Mouse (Mus musculus) gastrocnemius, postnatal 10 days (tissue): ENCODE results near the gene Tex9. TPM values are rescaled to one million over a fixed set of nuclear protein-coding genes. Genes with fewer than 3 reads are reported as not detected.
"Not testable (repeated sequence)": the region's sequence is repeated elsewhere in the genome, so short reads cannot be mapped to it uniquely, and the experiment has no call there.

Experiments
- DNase-seq: peaks from one replicate; pipeline ENCODE4 v3.0.0; 2021; ENCODE audit warnings: mixed read lengths
- total RNA-seq, 2 experiments: library from RNA; stranded (reverse); gene quantifications; 2 replicates each; pipeline ENCODE4 v1.2.3; 2021

Gene Tex9
- total RNA-seq, 2 experiments from 2014 or later = 2.4 to 3.2 TPM

GRCm38 (mm10) chr9:72479276-72479675, 12.7 kb downstream of the Tex9 start:
- DNase-seq = no peak

GRCm38 (mm10) chr9:72477306-72477705, 14.7 kb downstream of the Tex9 start:
- no peak for DNase-seq

DNA sequence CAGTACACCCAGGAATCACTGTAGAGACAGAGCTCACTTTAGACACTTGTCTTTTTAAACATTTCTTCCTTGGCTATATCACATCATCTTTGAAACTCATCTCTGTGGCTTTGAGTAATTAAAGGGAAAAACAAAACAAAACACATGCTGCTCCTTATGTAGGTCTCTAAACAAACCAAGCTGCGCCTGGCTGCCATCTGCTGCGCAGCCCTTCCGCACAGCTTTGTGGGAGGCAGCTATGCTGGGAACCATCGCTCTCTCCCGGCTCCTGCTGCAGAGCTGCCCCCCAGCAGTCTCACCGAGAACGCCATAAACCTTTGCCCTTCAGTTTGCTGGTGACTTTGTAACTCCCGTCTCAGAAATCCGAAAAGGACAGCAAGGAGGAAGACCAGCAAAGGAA, 16.5 kb downstream of the Tex9 start:
- DNase-seq = no peak

GRCm38 (mm10) chr9:72469851-72470250, 22.2 kb downstream of the Tex9 start:
- no peak for DNase-seq

- no peak for DNase-seq
Observed at GRCm38 (mm10) chr9:72468616-72469015, 23.4 kb downstream of the Tex9 start.

- no peak for DNase-seq
Observed at GRCm38 (mm10) chr9:72467551-72468407, 24.2 kb downstream of the Tex9 start.

- DNase-seq = no peak
Observed at GRCm38 (mm10) chr9:72465754-72466181, 26.2 kb downstream of the Tex9 start.

DNA sequence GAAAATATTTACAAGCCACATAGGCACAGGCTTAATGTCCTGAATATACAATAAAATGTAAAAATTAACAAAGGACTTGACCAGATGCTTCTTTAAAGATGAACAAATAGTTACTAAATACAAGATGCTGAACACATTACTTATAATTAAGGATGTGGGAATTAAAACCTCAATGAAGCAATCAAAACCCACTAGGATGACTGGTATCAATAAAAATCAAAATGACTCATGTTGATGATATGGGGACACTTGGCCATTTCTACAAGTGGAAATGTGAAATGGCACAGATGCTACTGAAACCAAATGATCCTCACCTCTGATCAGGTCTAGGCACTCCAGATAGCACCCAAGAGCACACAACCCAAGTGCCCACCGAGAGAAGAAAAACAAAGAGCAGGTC, 27.2 kb downstream of the Tex9 start:
- no peak for DNase-seq

DNA sequence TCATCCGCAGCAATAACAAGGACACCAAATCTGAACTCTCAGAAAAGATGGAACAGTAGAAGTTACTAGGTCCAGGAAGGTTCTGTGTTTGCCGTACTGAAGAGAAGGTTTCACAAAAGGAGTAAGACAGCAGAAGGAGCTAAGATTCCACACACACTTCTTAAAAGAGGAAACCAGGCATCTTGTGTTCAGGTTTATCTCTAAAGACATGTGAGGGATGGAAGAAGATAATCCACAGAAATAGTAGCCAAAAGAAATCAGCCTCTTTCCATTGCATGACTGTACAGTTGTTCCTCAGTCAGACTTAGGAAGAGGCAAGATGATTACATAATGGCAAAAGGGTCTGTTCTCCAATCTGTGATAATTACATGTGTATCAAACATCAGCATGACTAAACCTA, 29.6 kb downstream of the Tex9 start:
- DNase-seq = no peak

GRCm38 (mm10) chr9:72460767-72461166, 31.2 kb downstream of the Tex9 start:
- no peak for DNase-seq

DNA sequence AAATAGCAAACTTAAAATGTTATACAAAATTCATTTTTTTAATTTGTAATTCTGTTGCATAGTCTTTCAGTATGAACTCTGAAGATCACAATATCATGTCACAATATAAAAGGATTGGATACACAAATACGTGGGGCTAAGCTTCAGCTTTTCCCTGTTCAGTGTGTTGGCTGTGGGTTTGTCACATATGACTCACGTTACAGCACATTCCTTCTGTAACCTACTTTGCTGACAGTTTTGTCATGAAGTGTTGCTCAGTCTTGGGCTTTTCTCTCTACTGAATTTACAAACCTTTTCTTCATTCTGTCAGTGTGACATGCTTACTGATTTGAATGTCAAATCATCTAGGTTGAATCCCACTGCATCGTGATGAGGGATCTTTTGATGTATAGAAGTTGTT, 32.3 kb downstream of the Tex9 start:
- no peak for DNase-seq

DNA sequence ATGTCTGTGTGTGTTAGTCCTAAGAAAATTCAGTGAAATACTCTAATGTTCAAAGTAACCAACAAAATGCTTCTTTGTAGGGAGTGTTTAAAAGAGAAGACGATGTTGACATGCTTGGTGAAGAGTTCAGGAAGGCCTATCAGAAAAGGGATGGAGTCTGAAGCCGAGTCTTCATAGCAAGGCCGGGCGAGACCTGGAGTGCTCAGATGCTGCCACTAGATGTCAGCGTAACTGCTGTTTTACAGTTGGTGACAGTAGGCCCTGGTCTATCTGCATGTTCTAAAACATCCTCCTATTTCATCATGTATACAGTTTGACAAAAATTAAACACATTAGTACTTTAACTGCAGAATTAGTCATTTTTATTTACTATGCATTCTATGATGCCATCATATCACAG, 33.8 kb downstream of the Tex9 start:
- peak; percentile 62 for DNase-seq

GRCm38 (mm10) chr9:72456374-72456773, 35.6 kb downstream of the Tex9 start:
- DNase-seq = no peak

DNA sequence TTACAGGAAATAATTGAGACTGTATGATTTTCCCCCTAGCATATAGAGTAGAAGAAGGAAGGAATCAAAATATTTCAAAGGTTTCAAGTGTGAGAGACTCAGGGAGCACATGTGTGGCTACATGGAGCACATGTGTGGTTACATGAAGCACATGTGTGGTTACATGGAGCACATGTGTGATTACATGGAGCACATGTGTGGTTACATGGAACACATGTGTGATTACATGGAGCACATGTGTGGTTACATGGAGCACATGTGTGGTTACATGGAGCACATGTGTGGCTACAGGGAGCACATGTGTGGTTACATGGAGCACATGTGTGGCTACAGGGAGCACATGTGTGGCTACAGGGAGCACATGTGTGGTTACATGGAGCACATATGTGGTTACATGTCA, 37.7 kb downstream of the Tex9 start:
- DNase-seq = not testable (repeated sequence)

DNA sequence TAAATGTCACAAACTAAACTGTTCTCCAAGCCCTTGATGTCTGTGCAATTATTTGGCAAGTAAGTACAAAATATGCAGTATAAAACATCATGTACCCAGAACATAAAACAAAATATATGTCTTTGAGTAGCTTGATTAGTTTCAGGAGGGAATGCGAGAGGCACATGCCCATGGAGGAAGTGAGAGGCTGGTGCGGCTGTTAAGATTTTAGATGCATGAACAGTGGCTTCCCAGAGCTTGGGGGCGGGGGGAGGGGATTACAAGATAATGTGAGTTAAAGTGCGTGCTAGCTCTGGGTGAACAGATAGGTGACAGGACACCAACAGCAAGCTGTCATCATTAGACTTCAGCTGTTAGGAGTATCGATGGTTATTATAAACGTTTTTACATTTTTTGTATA, 40.9 kb downstream of the Tex9 start:
- DNase-seq = no peak

DNA sequence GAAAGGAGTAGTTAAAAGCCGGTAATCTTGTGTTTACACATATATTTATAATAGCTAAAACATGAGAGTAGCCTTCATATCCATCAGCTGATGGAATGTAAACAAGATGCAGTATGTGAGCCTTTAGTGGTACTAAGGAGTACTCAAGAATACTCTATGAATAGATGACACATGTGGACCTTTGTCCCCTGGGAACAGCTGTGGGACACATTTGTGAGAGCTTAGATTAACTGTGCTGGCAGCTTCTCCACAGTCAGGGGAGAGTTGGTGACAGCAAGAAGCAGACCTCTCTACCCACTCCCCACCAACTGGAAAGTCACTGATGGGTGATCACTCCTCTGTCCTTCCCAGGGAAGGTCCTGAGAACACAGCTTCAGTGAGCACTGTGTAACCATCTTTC, 41.6 kb downstream of the Tex9 start:
- no peak for DNase-seq

DNA sequence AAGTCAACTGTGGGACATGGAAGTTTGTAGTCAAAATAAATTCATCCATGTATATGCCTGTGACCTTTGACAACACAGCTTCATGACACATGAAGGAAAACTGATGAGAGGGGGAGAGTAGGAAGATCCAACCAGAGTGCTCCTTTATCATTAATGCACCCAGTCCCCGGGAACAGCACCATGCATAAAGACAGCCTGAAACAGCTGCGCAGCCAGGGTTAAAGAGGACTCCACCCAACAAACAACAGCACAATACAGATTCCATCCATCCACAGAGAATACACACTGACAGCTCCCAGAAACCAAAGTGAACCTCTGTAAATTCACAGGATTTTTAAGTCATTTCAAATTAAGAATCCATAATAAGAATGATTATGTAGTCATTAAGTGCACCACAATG, 42.2 kb downstream of the Tex9 start:
- DNase-seq = no peak

GRCm38 (mm10) chr9:72449367-72449766, 42.6 kb downstream of the Tex9 start:
- no peak for DNase-seq

DNA sequence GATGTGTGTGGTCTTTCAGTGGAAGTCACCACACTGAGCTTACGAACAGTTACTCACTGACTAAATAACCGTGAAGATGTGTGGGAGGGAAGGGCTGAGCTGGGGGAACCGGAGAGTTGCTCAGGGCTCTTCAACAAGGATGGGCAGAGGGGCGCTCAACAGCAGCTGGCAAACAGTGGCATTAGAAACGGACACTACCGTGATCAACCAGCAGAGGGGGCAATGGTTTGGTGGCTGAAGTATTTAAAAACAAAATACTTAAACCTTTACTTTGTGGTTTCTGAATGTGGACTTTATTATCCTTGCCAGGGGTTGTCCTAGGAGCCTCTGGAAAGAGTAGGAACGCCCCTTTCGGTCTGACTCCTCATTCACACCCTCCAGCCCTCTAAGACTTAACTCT, 44.0 kb downstream of the Tex9 start:
- DNase-seq = peak; percentile 71

- no peak for DNase-seq
Observed at GRCm38 (mm10) chr9:72441927-72442715, 49.9 kb downstream of the Tex9 start.

GRCm38 (mm10) chr9:72440948-72441926, 50.8 kb downstream of the Tex9 start:
- DNase-seq = no peak

GRCm38 (mm10) chr9:72440358-72440757, 51.7 kb downstream of the Tex9 start:
- DNase-seq = no peak
